Mouse (Mus musculus): ENCODE measurements around the gene Tubgcp5. TPM values are rescaled to one million over a fixed set of nuclear protein-coding genes. Genes with fewer than 3 reads are reported as not detected.
"Not testable (repeated sequence)": the region's sequence is repeated elsewhere in the genome, so short reads cannot be mapped to it uniquely, and the experiment has no call there.

The Tubgcp5 gene
- polyA plus RNA-seq (2011; ENCODE audit: insufficient read length, low read depth, missing spikeins) = 20.2 and 20.6 TPM in 2 replicates

- Histone ChIP-seq H3K4me3 (ENCODE audit: insufficient read depth, low read length) (peak within 1 kb of the TSS; percentile 97), H3K4me1 (ENCODE audit: control insufficient read depth, insufficient read depth, low read length) (peaks cover 4% of the 10 kb centered on the region), H3K27ac (ENCODE audit: insufficient read depth, low read length) (peak within 1 kb of the TSS; percentile 27)
- TF ChIP-seq CTCF (IDR thresholded peaks at IDR 0.05; ENCODE audit: borderline replicate concordance, insufficient read depth, low read length) (no peak), POLR2A (IDR thresholded peaks at IDR 0.05; ENCODE audit: low read depth, low read length) (peak; percentile 98)
Observed at GRCm38 (mm10) chr7:55793952-55794603, at the start of gene Tubgcp5. Gene Tubgcp5 (plus strand): TSS chr7:55794154.

- TF ChIP-seq CTCF (IDR thresholded peaks at IDR 0.05; ENCODE audit: borderline replicate concordance, insufficient read depth, low read length) (no peak), POLR2A (IDR thresholded peaks at IDR 0.05; ENCODE audit: low read depth, low read length) (no peak)
- Histone ChIP-seq H3K27ac (ENCODE audit: insufficient read depth, low read length) (no peak overlapping the region), H3K4me1 (ENCODE audit: control insufficient read depth, insufficient read depth, low read length) (no peaks in the 10 kb centered on the region), H3K4me3 (ENCODE audit: insufficient read depth, low read length) (no peak overlapping the region)
Observed at GRCm38 (mm10) chr7:55744566-55745220, 49.3 kb upstream of the Tubgcp5 start.

- TF ChIP-seq POLR2A (IDR thresholded peaks at IDR 0.05; ENCODE audit: low read depth, low read length) (no peak), CTCF (IDR thresholded peaks at IDR 0.05; ENCODE audit: borderline replicate concordance, insufficient read depth, low read length) (no peak)
- Histone ChIP-seq H3K4me3 (ENCODE audit: insufficient read depth, low read length) (no peak overlapping the region), H3K4me1 (ENCODE audit: control insufficient read depth, insufficient read depth, low read length) (no peaks in the 10 kb centered on the region)
Observed at GRCm38 (mm10) chr7:55750841-55751240, 43.1 kb upstream of the Tubgcp5 start.

GRCm38 (mm10) chr7:55759346-55759745, 34.6 kb upstream of the Tubgcp5 start:
- no peak overlapping the region for H3K27ac ChIP-seq (ENCODE audit: insufficient read depth, low read length)
- H3K4me3 ChIP-seq (ENCODE audit: insufficient read depth, low read length) = no peak overlapping the region
- no peaks in the 10 kb centered on the region for H3K4me1 ChIP-seq (ENCODE audit: control insufficient read depth, insufficient read depth, low read length)
- TF ChIP-seq CTCF (IDR thresholded peaks at IDR 0.05; ENCODE audit: borderline replicate concordance, insufficient read depth, low read length) = no peak
- no peak for TF ChIP-seq POLR2A (IDR thresholded peaks at IDR 0.05; ENCODE audit: low read depth, low read length)

More at GRCm38 (mm10) chr7:55750841-55751240, 43.1 kb upstream of the Tubgcp5 start:
- no peak overlapping the region for H3K27ac ChIP-seq (ENCODE audit: insufficient read depth, low read length)

GRCm38 (mm10) chr7:55767926-55768325, 26.0 kb upstream of the Tubgcp5 start, which contains the start of gene Siglech:
Gene Siglech (plus strand): TSS chr7:55768178.
- Histone ChIP-seq H3K27ac (ENCODE audit: insufficient read depth, low read length) (no peak within 1 kb of the TSS), H3K4me3 (ENCODE audit: insufficient read depth, low read length) (no peak within 1 kb of the TSS), H3K4me1 (ENCODE audit: control insufficient read depth, insufficient read depth, low read length) (no peaks in the 10 kb centered on the region)
- TF ChIP-seq CTCF (IDR thresholded peaks at IDR 0.05; ENCODE audit: borderline replicate concordance, insufficient read depth, low read length) = no peak
- TF ChIP-seq POLR2A (IDR thresholded peaks at IDR 0.05; ENCODE audit: low read depth, low read length) = no peak

GRCm38 (mm10) chr7:55780011-55780410, 13.9 kb upstream of the Tubgcp5 start:
- Histone ChIP-seq H3K27ac (ENCODE audit: insufficient read depth, low read length) (no peak overlapping the region), H3K4me1 (ENCODE audit: control insufficient read depth, insufficient read depth, low read length) (no peaks in the 10 kb centered on the region), H3K4me3 (ENCODE audit: insufficient read depth, low read length) (no peak overlapping the region)
- TF ChIP-seq POLR2A (IDR thresholded peaks at IDR 0.05; ENCODE audit: low read depth, low read length) = no peak
- no peak for TF ChIP-seq CTCF (IDR thresholded peaks at IDR 0.05; ENCODE audit: borderline replicate concordance, insufficient read depth, low read length)

GRCm38 (mm10) chr7:55782493-55782892, 11.5 kb upstream of the Tubgcp5 start:
- no peak overlapping the region for H3K4me3 ChIP-seq (ENCODE audit: insufficient read depth, low read length)
- no peak for TF ChIP-seq POLR2A (IDR thresholded peaks at IDR 0.05; ENCODE audit: low read depth, low read length)
- TF ChIP-seq CTCF (IDR thresholded peaks at IDR 0.05; ENCODE audit: borderline replicate concordance, insufficient read depth, low read length) = no peak
- H3K27ac ChIP-seq (ENCODE audit: insufficient read depth, low read length) = no peak overlapping the region
- no peaks in the 10 kb centered on the region for H3K4me1 ChIP-seq (ENCODE audit: control insufficient read depth, insufficient read depth, low read length)

GRCm38 (mm10) chr7:55784580-55784979, 9.4 kb upstream of the Tubgcp5 start:
- Histone ChIP-seq H3K27ac (ENCODE audit: insufficient read depth, low read length) (no peak overlapping the region), H3K4me3 (ENCODE audit: insufficient read depth, low read length) (no peak overlapping the region), H3K4me1 (ENCODE audit: control insufficient read depth, insufficient read depth, low read length) (no peaks in the 10 kb centered on the region)
- TF ChIP-seq POLR2A (IDR thresholded peaks at IDR 0.05; ENCODE audit: low read depth, low read length) = no peak
- TF ChIP-seq CTCF (IDR thresholded peaks at IDR 0.05; ENCODE audit: borderline replicate concordance, insufficient read depth, low read length) = no peak

GRCm38 (mm10) chr7:55790586-55790985, 3.4 kb upstream of the Tubgcp5 start:
- H3K27ac ChIP-seq (ENCODE audit: insufficient read depth, low read length); H3K4me3 ChIP-seq (ENCODE audit: insufficient read depth, low read length); H3K4me1 ChIP-seq (ENCODE audit: control insufficient read depth, insufficient read depth, low read length): not testable (repeated sequence)

GRCm38 (mm10) chr7:55792280-55792679, 1.7 kb upstream of the Tubgcp5 start:
- Histone ChIP-seq H3K4me1 (ENCODE audit: control insufficient read depth, insufficient read depth, low read length) (peaks cover 4% of the 10 kb centered on the region), H3K4me3 (ENCODE audit: insufficient read depth, low read length) (no peak overlapping the region), H3K27ac (ENCODE audit: insufficient read depth, low read length) (no peak overlapping the region)
- TF ChIP-seq POLR2A (IDR thresholded peaks at IDR 0.05; ENCODE audit: low read depth, low read length) = no peak
- TF ChIP-seq CTCF (IDR thresholded peaks at IDR 0.05; ENCODE audit: borderline replicate concordance, insufficient read depth, low read length) = no peak
